Mouse (Mus musculus): ENCODE results near the gene Zdhhc1.

DNA sequence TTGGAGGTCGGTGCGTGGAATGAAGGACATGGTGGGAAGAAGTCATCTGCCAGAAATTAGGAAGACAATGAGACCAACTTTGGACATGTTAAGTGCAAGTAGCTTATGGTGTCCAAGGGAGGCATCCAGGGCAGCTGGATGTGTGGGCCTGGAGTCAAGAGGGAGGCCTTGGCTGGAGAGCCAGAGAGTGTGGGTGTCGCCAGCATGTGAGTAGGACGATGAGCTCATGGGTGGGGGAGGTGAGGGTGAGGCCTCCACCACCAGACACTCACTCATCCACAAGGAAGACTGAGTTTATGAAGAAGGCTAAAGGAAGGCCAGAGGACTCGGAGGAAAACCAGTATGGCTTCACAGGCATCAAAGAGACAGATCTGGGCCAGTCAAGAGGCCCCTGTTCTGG is 18.0 kb upstream of the Zdhhc1 start:
- TF ChIP-seq CTCF (IDR thresholded peaks at IDR 0.05; ENCODE audit: low read depth) = no peak
- no peak for TF ChIP-seq EP300 (IDR thresholded peaks at IDR 0.05; ENCODE audit: low read depth)
